Mouse (Mus musculus): ENCODE results near the gene Ptch1.

Ptch1 gene

GRCm38 (mm10) chr13:63496646-63497582 lies 76.5 kb downstream of the Ptch1 start, which contains the start of gene Fancc:
Gene Fancc, minus strand, starts transcription at chr13:63497278.
- no peak for DNase-seq (ENCODE audit: low spot score)

- DNase-seq (ENCODE audit: low spot score), result no peak
Measured at GRCm38 (mm10) chr13:63487707-63488042, 85.7 kb downstream of the Ptch1 start.

GRCm38 (mm10) chr13:63486791-63487706 lies 86.3 kb downstream of the Ptch1 start:
- no peak for DNase-seq (ENCODE audit: low spot score)

- DNase-seq (ENCODE audit: low spot score), result no peak
Measured at GRCm38 (mm10) chr13:63475356-63475755, 98.0 kb downstream of the Ptch1 start.

Data from c-Kit-positive CD71-positive TER-119-positive erythroid progenitor cells, embryonic 14.5 days (primary cell).